Mouse (Mus musculus) olfactory bulb, adult 2 months (tissue): ENCODE results near the gene Gjc3.

Experiments used
- CTCF ChIP-seq: fragments of 200-500 bp; IDR thresholded peaks from 2 replicates; pipeline ENCODE4 v1.5.1; 2012; ENCODE audit warnings: low read depth, mild to moderate bottlenecking, low read length, moderate library complexity; ENCODE audit not compliant: insufficient read depth
- POLR2A ChIP-seq: fragments of 200-500 bp; IDR thresholded peaks from 2 replicates; pipeline ENCODE4 v1.6.1; 2012; ENCODE audit warnings: mild to moderate bottlenecking, low read depth, low read length, moderate library complexity; ENCODE audit not compliant: insufficient read depth

DNA sequence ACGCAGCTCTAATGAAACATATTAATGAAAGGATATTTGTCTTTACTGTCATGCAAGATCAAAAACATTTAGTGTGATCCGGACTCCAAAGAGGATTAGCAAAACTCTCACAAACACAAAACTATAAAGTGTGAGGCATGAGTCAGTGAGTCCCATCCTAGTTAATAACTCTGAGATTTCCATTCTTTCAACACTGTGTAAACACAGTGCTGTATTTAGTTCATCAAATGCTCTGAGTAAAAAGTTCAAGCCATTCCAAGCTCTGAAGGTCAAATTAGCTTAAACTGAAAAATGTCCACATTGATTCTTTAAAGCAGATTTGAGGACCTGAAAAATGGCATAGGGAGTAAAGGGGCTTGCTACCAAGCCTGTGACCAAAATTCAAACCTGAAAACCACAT, 16.2 kb upstream of the Gjc3 start:
- TF ChIP-seq POLR2A, result no peak
- TF ChIP-seq CTCF, result no peak
